Mouse (Mus musculus): Measurements from ENCODE around the gene Gm11060. TPM values are rescaled to one million over a fixed set of nuclear protein-coding genes. Genes with fewer than 3 reads are reported as not detected.

Gm11060 gene
- polyA plus RNA-seq, 1 experiment from 2014 or later, result not detected

- peaks cover 15% of the 10 kb centered on the region; the same call in 1 of the 2 replicates for H3K4me1 ChIP-seq (replicated peaks)
- ATAC-seq (ENCODE audit: low FRiP score, low read depth), result no peak
- no peaks in the 10 kb centered on the region for H3K9me3 ChIP-seq
- no peak overlapping the region for H3K4me2 ChIP-seq
- H3K9ac ChIP-seq, result no peak overlapping the region
- H3K27me3 ChIP-seq, result peaks cover 87% of the 10 kb centered on the region
- under 1% methylated on average over 27 of the region's 27 CpGs for WGBS
- H3K27ac ChIP-seq (replicated peaks), result no peak overlapping the region
- no peak overlapping the region for H3K4me3 ChIP-seq
- no peaks in the 10 kb centered on the region for H3K36me3 ChIP-seq
Observed at GRCm38 (mm10) chr2:105122886-105123285, 31.1 kb downstream of the Gm11060 start.

- under 1% methylated on average over 8 of the region's 8 CpGs for WGBS
- H3K9me3 ChIP-seq, result no peaks in the 10 kb centered on the region
- no peak for ATAC-seq (ENCODE audit: low FRiP score, low read depth)
- no peaks in the 10 kb centered on the region for H3K36me3 ChIP-seq
- no peak overlapping the region for H3K9ac ChIP-seq
- no peak overlapping the region for H3K4me3 ChIP-seq
- H3K27ac ChIP-seq (replicated peaks), result no peak overlapping the region
- H3K4me2 ChIP-seq, result no peak overlapping the region
- H3K4me1 ChIP-seq (replicated peaks), result peaks cover 15% of the 10 kb centered on the region; the same call in 1 of the 2 replicates
- H3K27me3 ChIP-seq, result peaks cover 85% of the 10 kb centered on the region
Observed at GRCm38 (mm10) chr2:105123431-105123830, 31.6 kb downstream of the Gm11060 start.

- Histone ChIP-seq H3K36me3 (no peaks in the 10 kb centered on the region), H3K27me3 (peaks cover 85% of the 10 kb centered on the region), H3K27ac (replicated peaks) (no peak overlapping the region), H3K9ac (no peak overlapping the region), H3K4me1 (replicated peaks) (peaks cover 15% of the 10 kb centered on the region; the same call in 1 of the 2 replicates), H3K4me3 (no peak overlapping the region), H3K4me2 (no peak overlapping the region), H3K9me3 (no peaks in the 10 kb centered on the region)
- ATAC-seq (ENCODE audit: low FRiP score, low read depth), result no peak
- under 1% methylated on average over 9 of the region's 9 CpGs for WGBS
Observed at GRCm38 (mm10) chr2:105123881-105124280, 32.1 kb downstream of the Gm11060 start.

GRCm38 (mm10) chr2:105124391-105124790, 32.6 kb downstream of the Gm11060 start:
- no peak for ATAC-seq (ENCODE audit: low FRiP score, low read depth)

GRCm38 (mm10) chr2:105125205-105125604, 33.4 kb downstream of the Gm11060 start:
- no peak overlapping the region for H3K4me3 ChIP-seq
- H3K9me3 ChIP-seq, result no peaks in the 10 kb centered on the region
- no peaks in the 10 kb centered on the region for H3K36me3 ChIP-seq
- no peak for ATAC-seq (ENCODE audit: low FRiP score, low read depth)
- H3K4me1 ChIP-seq (replicated peaks), result peaks cover 15% of the 10 kb centered on the region; the same call in 1 of the 2 replicates
- no peak overlapping the region for H3K27ac ChIP-seq (replicated peaks)
- no peak overlapping the region for H3K9ac ChIP-seq
- WGBS, result under 1% methylated on average over 8 of the region's 8 CpGs
- no peak overlapping the region for H3K4me2 ChIP-seq
- H3K27me3 ChIP-seq, result peaks cover 84% of the 10 kb centered on the region

More at GRCm38 (mm10) chr2:105124391-105124790, 32.6 kb downstream of the Gm11060 start:
- Histone ChIP-seq H3K36me3 (no peaks in the 10 kb centered on the region), H3K27me3 (peaks cover 84% of the 10 kb centered on the region), H3K4me3 (no peak overlapping the region), H3K27ac (replicated peaks) (no peak overlapping the region), H3K4me1 (replicated peaks) (peaks cover 15% of the 10 kb centered on the region; the same call in 1 of the 2 replicates), H3K4me2 (no peak overlapping the region), H3K9me3 (no peaks in the 10 kb centered on the region), H3K9ac (no peak overlapping the region)
- 2% methylated on average over 7 of the region's 7 CpGs for WGBS

GRCm38 (mm10) chr2:105125641-105126040, 33.8 kb downstream of the Gm11060 start:
- H3K9me3 ChIP-seq, result no peaks in the 10 kb centered on the region
- no peak overlapping the region for H3K9ac ChIP-seq
- H3K27ac ChIP-seq (replicated peaks), result no peak overlapping the region
- 2% methylated on average over 15 of the region's 15 CpGs for WGBS
- peaks cover 16% of the 10 kb centered on the region; the same call in 1 of the 2 replicates for H3K4me1 ChIP-seq (replicated peaks)
- H3K27me3 ChIP-seq, result peaks cover 84% of the 10 kb centered on the region
- no peaks in the 10 kb centered on the region for H3K36me3 ChIP-seq
- no peak for ATAC-seq (ENCODE audit: low FRiP score, low read depth)
- no peak overlapping the region for H3K4me2 ChIP-seq
- H3K4me3 ChIP-seq, result no peak overlapping the region

GRCm38 (mm10) chr2:105126279-105126678, 34.5 kb downstream of the Gm11060 start, which contains the start of gene Wt1:
Wt1 (plus strand) TSS chr2:105126529.
- Histone ChIP-seq H3K27me3 (peaks cover 84% of the 10 kb centered on the region), H3K27ac (replicated peaks) (no peak within 1 kb of the TSS), H3K9ac (no peak within 1 kb of the TSS), H3K4me3 (peak within 1 kb of the TSS; percentile 6; the same call in 1 of the 2 replicates), H3K4me2 (peak within 1 kb of the TSS; percentile 26), H3K4me1 (replicated peaks) (peaks cover 19% of the 10 kb centered on the region; the same call in 1 of the 2 replicates), H3K9me3 (no peaks in the 10 kb centered on the region), H3K36me3 (no peaks in the 10 kb centered on the region)
- peak; percentile 12; the same call in 1 of the 2 replicates for ATAC-seq (ENCODE audit: low FRiP score, low read depth)
- WGBS, result 0% methylated on average over 19 of the region's 25 CpGs

- Histone ChIP-seq H3K4me1 (replicated peaks) (peaks cover 19% of the 10 kb centered on the region; the same call in 1 of the 2 replicates), H3K9me3 (no peaks in the 10 kb centered on the region), H3K4me2 (peak overlapping the region; percentile 26), H3K36me3 (no peaks in the 10 kb centered on the region), H3K27ac (replicated peaks) (no peak overlapping the region), H3K4me3 (peak overlapping the region; percentile 6; the same call in 1 of the 2 replicates), H3K27me3 (peaks cover 83% of the 10 kb centered on the region), H3K9ac (no peak overlapping the region)
- 0 out of 2 replicates have a peak, but pooled peaks have one; percentile 2 for ATAC-seq (ENCODE audit: low FRiP score, low read depth)
- WGBS, result under 1% methylated on average over 83 of the region's 92 CpGs
Observed at GRCm38 (mm10) chr2:105126691-105127530, 35.1 kb downstream of the Gm11060 start.

GRCm38 (mm10) chr2:105127531-105128480, 36.0 kb downstream of the Gm11060 start:
- Histone ChIP-seq H3K4me3 (no peak overlapping the region), H3K4me2 (no peak overlapping the region)
- ATAC-seq (ENCODE audit: low FRiP score, low read depth), result no peak

GRCm38 (mm10) chr2:105128564-105128963, 36.7 kb downstream of the Gm11060 start:
- WGBS, result 2% methylated on average over 12 of the region's 12 CpGs
- Histone ChIP-seq H3K4me3 (no peak overlapping the region), H3K36me3 (no peaks in the 10 kb centered on the region), H3K27me3 (peaks cover 85% of the 10 kb centered on the region), H3K9ac (no peak overlapping the region), H3K4me2 (no peak overlapping the region), H3K4me1 (replicated peaks) (peaks cover 15% of the 10 kb centered on the region; the same call in 1 of the 2 replicates), H3K27ac (replicated peaks) (no peak overlapping the region), H3K9me3 (no peaks in the 10 kb centered on the region)
- ATAC-seq (ENCODE audit: low FRiP score, low read depth), result no peak

More at GRCm38 (mm10) chr2:105127531-105128480, 36.0 kb downstream of the Gm11060 start:
- H3K4me1 ChIP-seq (replicated peaks), result peaks cover 18% of the 10 kb centered on the region; the same call in 1 of the 2 replicates
- WGBS, result 2% methylated on average over 52 of the region's 52 CpGs
- peaks cover 85% of the 10 kb centered on the region for H3K27me3 ChIP-seq
- no peaks in the 10 kb centered on the region for H3K36me3 ChIP-seq
- H3K9ac ChIP-seq, result no peak overlapping the region
- no peaks in the 10 kb centered on the region for H3K9me3 ChIP-seq
- H3K27ac ChIP-seq (replicated peaks), result no peak overlapping the region

- no peak overlapping the region for H3K4me3 ChIP-seq
- H3K9me3 ChIP-seq, result no peaks in the 10 kb centered on the region
- no peak overlapping the region for H3K4me2 ChIP-seq
- H3K36me3 ChIP-seq, result no peaks in the 10 kb centered on the region
- H3K27ac ChIP-seq (replicated peaks), result no peak overlapping the region
- WGBS, result 0% methylated on average over 32 of the region's 32 CpGs
- peaks cover 85% of the 10 kb centered on the region for H3K27me3 ChIP-seq
- H3K4me1 ChIP-seq (replicated peaks), result peaks cover 18% of the 10 kb centered on the region; the same call in 1 of the 2 replicates
- ATAC-seq (ENCODE audit: low FRiP score, low read depth), result no peak
- no peak overlapping the region for H3K9ac ChIP-seq
Observed at GRCm38 (mm10) chr2:105130351-105131060, 38.7 kb downstream of the Gm11060 start.

Measured in hindbrain, embryonic 15.5 days (tissue).